Mouse (Mus musculus): ENCODE results near the gene Sptbn1. TPM values are rescaled to one million over a fixed set of nuclear protein-coding genes. Genes with fewer than 3 reads are reported as not detected.

The Sptbn1 gene
- polyA plus RNA-seq, 1 experiment from 2014 or later: 99.0 TPM

GRCm38 (mm10) chr11:30232082-30232481 lies 35.9 kb downstream of the Sptbn1 start:
- peak; percentile 29; the same call in 1 of the 2 replicates for ATAC-seq (ENCODE audit: insufficient number of reproducible peaks, low FRiP score, low TSS enrichment, low read depth)
- Histone ChIP-seq H3K27ac (replicated peaks) (no peak overlapping the region), H3K9ac (no peak overlapping the region), H3K36me3 (no peaks in the 10 kb centered on the region), H3K9me3 (replicated peaks) (no peaks in the 10 kb centered on the region), H3K4me1 (peaks cover 18% of the 10 kb centered on the region), H3K4me3 (replicated peaks) (no peak overlapping the region), H3K27me3 (no peaks in the 10 kb centered on the region), H3K4me2 (replicated peaks) (no peak overlapping the region)
- WGBS: 35% methylated on average over 2 of the region's 2 CpGs

DNA sequence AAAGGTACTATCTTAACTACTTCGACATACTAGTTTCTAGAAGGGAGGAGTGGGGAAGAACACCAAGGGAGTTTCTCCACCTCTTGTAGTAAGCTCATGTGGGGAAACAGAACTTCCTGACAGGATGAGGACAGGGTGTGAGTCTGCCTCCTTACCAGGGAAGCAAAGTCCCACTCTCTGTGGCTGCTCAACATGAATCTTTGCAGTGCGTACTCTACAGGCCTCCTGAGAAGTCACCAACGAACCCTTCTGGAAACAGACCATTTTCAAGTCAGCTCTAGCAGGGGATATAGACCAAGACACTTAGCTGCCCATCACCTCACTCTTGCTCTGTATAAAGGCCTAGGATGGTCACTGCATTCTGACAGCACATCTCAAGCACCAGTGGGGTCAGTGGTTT lies 36.6 kb downstream of the Sptbn1 start:
- no peak overlapping the region for H3K4me3 ChIP-seq (replicated peaks)
- no peak overlapping the region for H3K9ac ChIP-seq
- H3K27me3 ChIP-seq: no peaks in the 10 kb centered on the region
- no peak overlapping the region for H3K27ac ChIP-seq (replicated peaks)
- no peaks in the 10 kb centered on the region for H3K9me3 ChIP-seq (replicated peaks)
- H3K4me2 ChIP-seq (replicated peaks): no peak overlapping the region
- 69% methylated on average over 3 of the region's 3 CpGs for WGBS
- H3K4me1 ChIP-seq: peaks cover 12% of the 10 kb centered on the region
- no peak for ATAC-seq (ENCODE audit: insufficient number of reproducible peaks, low FRiP score, low TSS enrichment, low read depth)
- no peaks in the 10 kb centered on the region for H3K36me3 ChIP-seq

- Histone ChIP-seq H3K27ac (replicated peaks) (no peak overlapping the region), H3K36me3 (no peaks in the 10 kb centered on the region), H3K27me3 (no peaks in the 10 kb centered on the region), H3K4me3 (replicated peaks) (no peak overlapping the region), H3K9ac (no peak overlapping the region), H3K4me1 (peaks cover 12% of the 10 kb centered on the region), H3K9me3 (replicated peaks) (no peaks in the 10 kb centered on the region), H3K4me2 (replicated peaks) (no peak overlapping the region)
- ATAC-seq (ENCODE audit: insufficient number of reproducible peaks, low FRiP score, low TSS enrichment, low read depth): no peak
- WGBS: 83% methylated on average over 4 of the region's 4 CpGs
Measured at GRCm38 (mm10) chr11:30230330-30230771, 37.6 kb downstream of the Sptbn1 start.

DNA sequence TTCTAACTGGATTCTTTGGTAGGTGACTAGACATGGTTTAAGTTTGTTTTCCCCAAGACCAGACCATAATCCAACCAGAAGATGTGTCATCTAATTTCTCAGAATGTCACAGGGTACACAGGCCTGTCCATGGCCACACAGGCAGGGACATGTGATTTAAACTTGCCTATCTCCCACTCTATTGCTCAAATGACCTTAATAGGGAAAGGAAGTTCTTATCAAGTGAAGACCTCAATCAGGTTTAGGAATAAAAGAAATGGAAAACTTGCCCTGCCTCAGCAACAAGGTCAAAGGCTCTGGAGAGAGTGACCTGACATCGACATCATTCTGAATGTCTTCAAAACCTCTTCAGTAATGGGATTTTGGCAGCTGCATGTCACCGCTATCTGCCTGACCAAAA lies 41.2 kb downstream of the Sptbn1 start:
- H3K9me3 ChIP-seq (replicated peaks): no peaks in the 10 kb centered on the region
- no peak overlapping the region for H3K9ac ChIP-seq
- H3K4me2 ChIP-seq (replicated peaks): no peak overlapping the region
- H3K4me3 ChIP-seq (replicated peaks): no peak overlapping the region
- no peaks in the 10 kb centered on the region for H3K36me3 ChIP-seq
- no peak overlapping the region for H3K27ac ChIP-seq (replicated peaks)
- 82% methylated on average over 2 of the region's 2 CpGs for WGBS
- H3K4me1 ChIP-seq: peaks cover 7% of the 10 kb centered on the region
- H3K27me3 ChIP-seq: no peaks in the 10 kb centered on the region
- no peak for ATAC-seq (ENCODE audit: insufficient number of reproducible peaks, low FRiP score, low TSS enrichment, low read depth)

DNA sequence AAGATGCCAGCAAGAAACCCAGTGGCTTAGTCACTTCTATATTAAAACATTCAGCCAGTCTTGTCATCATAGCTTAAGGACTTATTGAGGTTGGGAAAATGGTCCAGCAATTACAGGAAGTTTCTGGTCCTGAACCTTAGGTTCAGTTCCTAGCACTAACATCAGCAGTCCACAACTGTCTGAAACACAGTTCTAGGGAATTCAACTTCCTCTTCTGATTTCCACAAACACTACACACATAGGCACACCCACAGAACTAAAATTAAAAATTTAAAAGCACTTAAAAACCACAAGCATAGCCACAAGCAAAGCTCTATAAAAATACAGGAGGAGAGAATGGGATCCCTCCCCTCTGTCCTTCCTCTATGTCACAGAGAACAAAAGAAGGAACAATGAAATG lies 43.4 kb downstream of the Sptbn1 start:
- no peak overlapping the region for H3K4me3 ChIP-seq (replicated peaks)
- ATAC-seq (ENCODE audit: insufficient number of reproducible peaks, low FRiP score, low TSS enrichment, low read depth): no peak
- H3K27ac ChIP-seq (replicated peaks): no peak overlapping the region
- H3K27me3 ChIP-seq: no peaks in the 10 kb centered on the region
- no peak overlapping the region for H3K9ac ChIP-seq
- H3K4me2 ChIP-seq (replicated peaks): no peak overlapping the region
- 0 out of 2 replicates have a peak, but pooled peaks cover 1% of the 10 kb centered on the region for H3K36me3 ChIP-seq
- no peaks in the 10 kb centered on the region for H3K9me3 ChIP-seq (replicated peaks)
- no peaks in the 10 kb centered on the region for H3K4me1 ChIP-seq

GRCm38 (mm10) chr11:30222636-30223035 lies 45.3 kb downstream of the Sptbn1 start:
- WGBS: 39% methylated on average over 2 of the region's 2 CpGs
- Histone ChIP-seq H3K27me3 (no peaks in the 10 kb centered on the region), H3K4me3 (replicated peaks) (no peak overlapping the region), H3K4me2 (replicated peaks) (no peak overlapping the region), H3K9ac (no peak overlapping the region), H3K36me3 (0 out of 2 replicates have a peak, but pooled peaks cover 5% of the 10 kb centered on the region), H3K9me3 (replicated peaks) (no peaks in the 10 kb centered on the region), H3K4me1 (no peaks in the 10 kb centered on the region), H3K27ac (replicated peaks) (no peak overlapping the region)
- no peak for ATAC-seq (ENCODE audit: insufficient number of reproducible peaks, low FRiP score, low TSS enrichment, low read depth)

GRCm38 (mm10) chr11:30221043-30221442 lies 46.9 kb downstream of the Sptbn1 start:
- 87% methylated on average over 5 of the region's 5 CpGs for WGBS
- no peak for ATAC-seq (ENCODE audit: insufficient number of reproducible peaks, low FRiP score, low TSS enrichment, low read depth)
- 0 out of 2 replicates have a peak, but pooled peaks cover 8% of the 10 kb centered on the region for H3K36me3 ChIP-seq
- no peaks in the 10 kb centered on the region for H3K27me3 ChIP-seq
- no peaks in the 10 kb centered on the region for H3K4me1 ChIP-seq
- H3K4me2 ChIP-seq (replicated peaks): no peak overlapping the region
- H3K9me3 ChIP-seq (replicated peaks): no peaks in the 10 kb centered on the region
- no peak overlapping the region for H3K9ac ChIP-seq
- H3K4me3 ChIP-seq (replicated peaks): no peak overlapping the region
- H3K27ac ChIP-seq (replicated peaks): no peak overlapping the region

DNA sequence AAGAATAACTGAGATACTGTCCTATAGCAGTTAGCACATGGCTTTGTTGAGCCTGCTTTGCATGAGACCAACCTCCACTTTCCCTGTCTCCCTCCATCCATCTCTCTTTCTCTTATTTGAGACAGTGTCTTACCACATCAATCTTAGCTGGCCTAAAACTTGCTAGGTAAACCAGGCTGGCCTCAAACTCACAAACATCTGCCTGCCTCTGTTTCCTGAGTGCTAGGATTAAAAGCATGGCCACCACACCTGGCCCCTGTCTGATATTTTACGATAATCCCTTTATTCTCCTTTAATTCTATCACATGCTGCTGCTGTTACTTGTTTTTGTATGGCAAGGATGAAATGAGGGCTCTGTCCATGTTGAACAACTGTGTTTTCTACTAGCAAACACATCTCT lies 49.6 kb downstream of the Sptbn1 start:
- H3K4me3 ChIP-seq (replicated peaks): no peak overlapping the region
- 0 out of 2 replicates have a peak, but pooled peaks cover 8% of the 10 kb centered on the region for H3K36me3 ChIP-seq
- H3K9ac ChIP-seq: no peak overlapping the region
- H3K4me2 ChIP-seq (replicated peaks): no peak overlapping the region
- WGBS: 89% methylated on average over 1 of the region's 1 CpGs
- no peak overlapping the region for H3K27ac ChIP-seq (replicated peaks)
- H3K4me1 ChIP-seq: no peaks in the 10 kb centered on the region
- no peak for ATAC-seq (ENCODE audit: insufficient number of reproducible peaks, low FRiP score, low TSS enrichment, low read depth)
- H3K9me3 ChIP-seq (replicated peaks): no peaks in the 10 kb centered on the region
- H3K27me3 ChIP-seq: no peaks in the 10 kb centered on the region

DNA sequence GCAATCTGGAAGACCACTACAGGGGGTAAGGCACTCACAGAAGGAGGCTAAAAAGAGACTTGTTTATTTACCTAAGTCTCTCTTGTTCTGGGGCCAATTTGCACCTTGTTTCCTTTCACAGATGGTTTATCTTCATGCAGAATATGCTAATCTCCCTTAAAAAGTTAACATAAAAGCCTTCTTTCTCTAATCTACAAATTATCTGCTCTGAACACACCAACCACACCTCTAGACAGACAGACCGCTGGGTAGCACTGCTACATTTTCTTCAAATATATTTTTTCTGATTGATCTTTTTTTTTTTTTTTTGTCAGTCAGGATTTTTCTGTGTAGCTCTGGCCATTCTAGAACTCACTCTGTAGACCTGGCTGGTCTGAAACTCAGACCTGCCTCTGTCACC lies 50.5 kb downstream of the Sptbn1 start:
- WGBS: 64% methylated on average over 1 of the region's 1 CpGs
- H3K27ac ChIP-seq (replicated peaks): no peak overlapping the region
- H3K4me1 ChIP-seq: 0 out of 2 replicates have a peak, but pooled peaks cover 2% of the 10 kb centered on the region
- no peak overlapping the region for H3K4me2 ChIP-seq (replicated peaks)
- no peak overlapping the region for H3K9ac ChIP-seq
- H3K27me3 ChIP-seq: no peaks in the 10 kb centered on the region
- ATAC-seq (ENCODE audit: insufficient number of reproducible peaks, low FRiP score, low TSS enrichment, low read depth): no peak
- H3K4me3 ChIP-seq (replicated peaks): no peak overlapping the region
- H3K36me3 ChIP-seq: 0 out of 2 replicates have a peak, but pooled peaks cover 8% of the 10 kb centered on the region
- no peaks in the 10 kb centered on the region for H3K9me3 ChIP-seq (replicated peaks)

DNA sequence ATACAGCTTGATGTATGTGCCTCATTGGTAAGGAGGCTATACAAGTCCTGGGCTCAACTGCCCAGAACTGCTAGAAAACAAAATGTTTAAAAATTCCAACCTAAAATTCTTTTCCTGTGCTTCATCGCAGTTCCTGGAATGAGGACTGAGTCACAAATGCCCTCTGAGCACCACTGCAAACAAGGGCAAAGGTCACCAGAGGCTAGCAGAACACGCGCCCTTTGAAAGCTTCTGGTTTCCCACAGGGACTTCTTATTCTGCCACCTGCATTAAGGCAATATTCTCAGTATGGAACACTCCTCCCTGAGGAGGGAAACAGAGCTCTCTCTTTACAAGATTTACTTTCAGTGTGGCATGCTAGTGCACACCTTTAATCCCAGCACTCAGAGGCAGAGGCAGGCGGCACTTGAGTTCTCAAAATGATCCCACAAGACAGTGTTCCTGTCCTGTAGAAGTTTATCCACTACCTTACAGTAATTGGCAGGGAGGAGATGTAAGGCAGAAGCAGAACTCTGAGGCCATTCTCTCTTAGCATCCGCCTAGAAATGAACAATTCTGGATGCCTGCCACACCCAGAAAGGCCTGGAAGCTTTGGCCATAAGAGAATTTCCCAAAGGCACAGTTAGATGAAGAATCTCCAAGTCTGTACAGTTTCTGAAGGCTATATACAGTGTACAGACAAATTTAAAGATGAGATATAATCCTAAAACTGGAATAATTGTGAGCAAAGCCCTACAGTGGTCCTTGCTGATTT lies 56.1 kb downstream of the Sptbn1 start:
- no peak overlapping the region for H3K27ac ChIP-seq (replicated peaks)
- 0 out of 2 replicates have a peak, but pooled peaks cover 2% of the 10 kb centered on the region for H3K36me3 ChIP-seq
- peaks cover 12% of the 10 kb centered on the region; the same call in 1 of the 2 replicates for H3K4me1 ChIP-seq
- H3K4me3 ChIP-seq (replicated peaks): no peak overlapping the region
- H3K27me3 ChIP-seq: no peaks in the 10 kb centered on the region
- WGBS: 51% methylated on average over 5 of the region's 5 CpGs
- no peak overlapping the region for H3K4me2 ChIP-seq (replicated peaks)
- no peak for ATAC-seq (ENCODE audit: insufficient number of reproducible peaks, low FRiP score, low TSS enrichment, low read depth)
- no peak overlapping the region for H3K9ac ChIP-seq
- no peaks in the 10 kb centered on the region for H3K9me3 ChIP-seq (replicated peaks)

- Histone ChIP-seq H3K4me3 (replicated peaks) (no peak overlapping the region), H3K4me2 (replicated peaks) (no peak overlapping the region), H3K36me3 (no peaks in the 10 kb centered on the region), H3K4me1 (peaks cover 12% of the 10 kb centered on the region; the same call in 1 of the 2 replicates), H3K9me3 (replicated peaks) (no peaks in the 10 kb centered on the region), H3K27ac (replicated peaks) (no peak overlapping the region), H3K27me3 (no peaks in the 10 kb centered on the region), H3K9ac (no peak overlapping the region)
- ATAC-seq (ENCODE audit: insufficient number of reproducible peaks, low FRiP score, low TSS enrichment, low read depth): no peak
- WGBS: 65% methylated on average over 3 of the region's 3 CpGs
Measured at GRCm38 (mm10) chr11:30211141-30211540, 56.8 kb downstream of the Sptbn1 start.

All from embryonic facial prominence, embryonic 15.5 days (tissue).